Mouse (Mus musculus): ENCODE measurements around the gene Gm10065.
"Not testable (repeated sequence)": the region's sequence is repeated elsewhere in the genome, so short reads cannot be mapped to it uniquely, and the experiment has no call there.

Gene Gm10065

DNA sequence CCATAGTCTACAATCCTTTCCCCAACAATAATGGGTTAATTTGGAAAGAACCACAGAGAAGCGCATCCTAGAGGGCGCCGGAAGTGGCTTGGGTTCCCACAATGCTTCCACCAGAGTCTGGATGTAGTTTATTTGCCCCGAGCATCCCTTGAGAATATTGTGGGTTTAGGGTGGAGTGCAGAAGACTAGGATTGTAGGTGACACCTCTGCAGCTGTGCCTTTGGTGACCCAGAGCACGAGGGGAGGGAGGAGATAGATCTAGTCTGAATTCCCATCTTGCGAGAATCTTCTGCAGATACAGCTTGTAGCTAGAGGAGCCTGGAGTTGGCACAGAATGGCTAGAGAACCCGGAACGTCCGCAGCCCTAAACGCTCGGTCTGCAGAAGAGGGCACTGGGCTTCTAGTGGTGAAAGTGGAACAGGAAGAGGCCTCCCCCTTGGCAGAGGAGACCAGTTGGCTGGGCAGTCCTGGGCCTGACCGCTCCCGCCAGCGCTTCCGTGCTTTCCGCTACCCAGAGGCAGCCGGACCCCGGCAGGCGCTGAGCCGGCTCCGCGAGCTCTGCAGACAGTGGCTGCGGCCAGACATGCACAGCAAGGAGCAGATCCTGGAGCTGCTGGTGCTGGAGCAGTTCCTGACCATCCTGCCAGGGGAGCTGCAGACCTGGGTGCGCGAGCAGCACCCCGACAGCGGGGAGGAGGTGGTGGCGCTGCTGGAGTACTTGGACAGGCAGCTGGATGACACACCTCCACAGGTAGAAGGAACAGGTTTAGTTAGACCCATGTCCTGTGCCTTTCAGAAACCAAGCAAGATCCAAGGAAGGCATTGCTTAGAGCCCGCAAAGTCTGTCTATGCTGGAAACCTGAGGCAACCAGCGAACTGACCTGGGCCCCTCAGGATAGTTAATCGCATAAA, at the start of gene Gm10065, which contains the start of gene Zkscan4:
Gm10065 (minus strand) TSS at position 683 of the 912 bp plus-strand sequence.
Zkscan4 (plus strand) TSS at position 149 of the 912 bp plus-strand sequence.
- peak; percentile 65 for DNase-seq (ENCODE audit: low spot score)

DNA sequence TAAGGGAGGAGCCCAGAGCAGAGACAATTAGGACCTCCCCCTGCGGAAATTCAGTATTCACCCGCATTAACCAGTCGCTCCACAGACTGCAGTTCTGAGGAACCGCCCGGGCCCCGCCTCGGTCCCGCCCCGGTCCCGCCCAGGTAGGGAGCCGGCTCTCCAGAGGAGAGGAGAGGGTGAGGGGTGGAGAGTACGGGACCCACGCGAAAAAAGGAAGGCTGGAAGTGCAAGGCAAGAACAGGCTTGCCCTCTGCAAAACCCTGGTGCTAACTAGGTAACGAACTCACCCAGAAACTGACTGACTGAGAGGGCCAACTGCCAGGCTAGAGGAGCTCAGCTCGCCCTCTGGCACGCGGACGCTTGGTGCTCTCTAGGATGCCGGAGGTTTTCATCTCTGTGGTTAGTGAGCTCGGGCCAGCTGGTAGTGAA, 27.0 kb upstream of the Gm10065 start:
- peak; percentile 80 for DNase-seq (ENCODE audit: low spot score)

DNA sequence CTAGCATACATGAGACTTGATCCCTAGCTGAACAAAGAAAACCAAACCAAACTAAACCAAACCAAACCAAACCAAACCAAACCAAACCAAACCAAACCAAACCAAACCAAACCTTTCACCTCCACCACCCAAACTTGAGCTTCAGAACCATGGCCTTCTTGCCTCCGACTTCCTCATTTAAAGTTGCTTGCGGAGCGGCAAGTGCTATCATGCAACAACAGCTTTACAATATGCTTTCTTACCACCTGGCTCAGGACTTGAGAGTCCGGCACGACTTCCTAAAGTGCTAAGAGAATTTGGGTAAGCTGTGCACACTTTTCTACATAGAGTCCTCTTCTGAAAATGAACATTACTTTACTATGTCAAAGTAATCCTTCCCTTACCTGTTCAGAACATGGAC, 23.1 kb upstream of the Gm10065 start:
- no peak for DNase-seq (ENCODE audit: low spot score)

DNA sequence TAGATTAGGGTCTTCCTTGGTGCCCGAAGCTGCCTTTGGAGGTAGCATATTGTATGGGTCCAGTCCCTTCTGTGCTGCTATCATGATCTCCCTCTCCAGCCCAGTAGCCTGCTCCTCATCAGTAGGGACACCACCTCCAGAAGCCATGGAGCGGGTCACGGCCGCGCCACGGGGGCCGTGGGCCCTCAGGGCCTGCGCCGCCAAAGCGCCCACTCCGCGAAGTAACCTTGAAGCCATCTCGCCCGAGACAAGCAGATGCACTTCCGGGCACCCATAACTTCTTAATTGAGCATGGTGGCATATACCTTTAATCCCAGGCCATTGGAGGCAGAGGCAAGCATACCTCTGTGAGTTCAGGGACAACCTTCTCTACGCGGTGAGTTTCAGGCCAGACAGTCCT, 21.9 kb upstream of the Gm10065 start, which contains the start of gene Gm11273:
Gm11273 (minus strand) TSS at position 237 of the 400 bp plus-strand sequence.
- DNase-seq (ENCODE audit: low spot score), result not testable (repeated sequence)

DNA sequence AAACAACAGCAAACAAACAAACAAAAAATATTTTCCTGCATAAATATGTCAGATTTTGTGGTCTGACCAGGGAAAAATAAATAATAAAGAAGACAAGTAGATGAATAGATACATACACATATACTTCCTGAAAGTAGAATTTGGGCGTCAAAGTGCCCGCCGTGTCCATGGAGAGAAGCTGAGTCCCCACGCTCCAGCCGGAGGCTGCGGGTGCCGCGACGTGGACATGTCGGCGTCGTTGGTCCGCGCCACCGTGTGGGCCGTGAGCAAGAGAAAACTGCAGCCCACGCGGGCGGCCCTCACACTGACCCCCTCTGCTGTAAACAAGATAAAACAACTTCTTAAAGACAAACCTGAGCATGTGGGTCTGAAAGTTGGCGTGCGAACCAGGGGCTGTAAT, 15.8 kb upstream of the Gm10065 start, which contains the start of gene AK157302:
AK157302 (plus strand) TSS at position 144 of the 400 bp plus-strand sequence.
- DNase-seq (ENCODE audit: low spot score), result no peak

DNA sequence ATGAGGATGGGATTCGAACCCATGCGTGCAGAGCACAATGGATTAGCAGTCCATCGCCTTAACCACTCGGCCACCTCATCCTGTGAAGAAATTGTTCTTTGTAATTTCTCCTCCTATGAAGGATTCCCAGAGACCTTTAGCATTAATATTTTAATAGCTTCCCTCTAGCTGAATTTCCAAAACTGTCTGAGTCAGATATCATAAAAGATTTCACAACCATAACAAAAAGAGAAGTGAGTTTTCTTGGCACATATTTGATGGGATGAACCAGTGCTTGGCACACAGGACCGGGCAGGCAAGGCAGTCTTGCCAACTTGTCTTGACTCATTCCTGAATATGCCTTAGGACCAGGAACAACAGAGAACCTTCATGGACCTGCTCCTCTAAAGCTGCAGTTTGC, 13.6 kb upstream of the Gm10065 start:
- DNase-seq (ENCODE audit: low spot score), result no peak

DNA sequence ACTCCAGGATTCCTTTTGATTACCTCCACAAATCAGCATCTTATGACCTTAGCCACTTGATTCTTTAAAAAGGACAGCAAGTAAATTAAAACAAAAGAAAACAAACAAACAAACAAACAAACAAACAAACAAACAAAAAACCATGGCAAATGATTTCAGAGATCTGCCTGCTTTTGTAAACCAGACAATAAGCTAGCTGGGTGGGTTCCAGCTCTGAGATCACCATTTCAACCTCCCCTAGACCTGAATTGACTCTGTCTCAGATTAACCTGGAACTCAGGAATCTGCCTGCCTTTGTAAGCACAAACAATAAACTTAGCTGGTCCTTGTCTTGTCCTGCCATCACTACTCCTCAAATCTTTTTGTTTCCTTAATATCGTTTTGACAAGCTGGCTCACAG, 7.6 kb upstream of the Gm10065 start:
- DNase-seq (ENCODE audit: low spot score), result no peak

DNA sequence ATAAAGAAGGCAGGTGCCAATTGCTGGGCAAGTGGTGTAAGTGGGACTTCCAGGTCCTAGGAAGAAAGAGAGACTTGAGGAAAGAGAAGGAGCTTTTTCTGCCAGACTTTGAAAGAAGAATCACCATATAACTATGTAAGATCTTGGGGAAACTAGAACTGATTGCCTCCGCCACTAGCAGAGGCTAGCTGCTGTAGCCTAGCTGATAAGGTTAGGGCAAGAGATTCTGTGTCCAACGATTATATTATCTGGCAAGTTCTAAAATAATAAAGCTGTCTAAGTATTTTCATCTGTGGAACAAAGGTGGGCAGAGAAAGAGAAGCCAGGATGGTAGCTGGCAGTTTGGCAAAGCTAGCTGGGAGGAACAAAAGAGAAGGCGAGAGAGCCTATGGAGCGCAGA, 6.8 kb downstream of the Gm10065 start:
- DNase-seq (ENCODE audit: low spot score), result no peak

DNA sequence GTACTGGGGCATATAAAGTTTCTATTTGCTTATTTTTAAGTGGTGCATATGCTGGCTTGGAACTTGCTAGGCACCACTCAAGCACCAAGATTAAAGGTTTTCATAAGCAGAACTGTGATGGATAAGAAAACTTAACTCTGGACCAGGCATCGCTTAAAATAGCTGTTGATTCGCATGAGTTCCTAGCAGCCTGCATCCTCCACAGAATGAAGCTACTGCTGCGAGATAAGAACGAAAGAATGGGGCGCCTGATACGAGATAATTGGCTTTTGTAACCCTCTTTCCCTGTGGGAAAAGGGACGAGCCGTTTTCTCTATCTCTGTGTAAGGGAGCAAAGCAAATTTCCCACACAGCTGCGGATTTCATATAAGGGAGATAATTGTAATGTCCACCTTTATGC, 10.1 kb downstream of the Gm10065 start:
- DNase-seq (ENCODE audit: low spot score), result no peak

DNA sequence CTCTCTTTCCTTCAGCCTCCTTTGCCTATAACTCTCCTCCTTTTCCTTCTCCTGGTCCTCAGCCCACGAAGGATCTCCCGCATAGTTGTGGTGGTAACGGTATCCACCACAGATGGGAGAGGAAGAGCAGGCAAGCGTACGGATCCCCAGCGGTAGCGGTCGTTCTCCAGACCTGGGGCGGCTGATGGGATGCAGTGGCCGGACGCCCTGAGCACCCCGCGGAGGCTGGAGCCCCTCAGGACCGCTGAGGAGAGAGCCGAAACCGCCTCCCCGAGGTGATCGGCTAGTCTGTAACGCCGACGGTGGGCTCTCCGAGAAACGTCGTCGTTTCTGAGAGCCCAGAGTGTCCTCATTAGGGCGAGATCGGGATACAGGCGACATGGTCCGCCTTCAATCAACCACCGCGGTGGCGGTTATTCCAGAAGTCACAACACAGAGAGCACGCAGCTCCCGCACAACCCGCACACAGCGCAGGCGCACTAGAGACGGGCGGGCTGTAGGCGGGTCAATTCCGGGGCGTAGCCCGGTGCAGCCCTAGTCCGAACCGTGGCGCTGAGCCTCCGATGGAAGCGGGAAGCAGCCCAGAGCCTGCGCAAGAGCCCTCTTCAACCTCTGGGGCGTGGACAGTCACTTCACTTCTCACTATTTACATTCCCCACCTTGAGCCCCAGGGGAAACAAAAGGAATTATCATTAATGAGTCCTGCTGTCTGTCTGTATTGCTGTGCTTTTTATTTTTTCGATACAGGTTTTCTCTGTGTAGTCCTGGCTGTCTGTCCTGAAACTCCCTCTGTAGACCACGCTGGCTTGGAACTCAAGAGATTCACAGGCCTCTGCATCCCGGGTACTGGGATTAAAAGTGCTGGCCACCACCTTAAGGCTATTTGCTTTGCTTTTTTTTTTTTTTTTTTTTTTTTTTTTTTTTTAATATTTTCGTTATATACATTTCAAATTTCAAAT, 10.9 kb downstream of the Gm10065 start, which contains the start of gene Nkapl:
Nkapl (minus strand) TSS at position 449 of the 959 bp plus-strand sequence.
- peak; percentile 84 for DNase-seq (ENCODE audit: low spot score)

DNA sequence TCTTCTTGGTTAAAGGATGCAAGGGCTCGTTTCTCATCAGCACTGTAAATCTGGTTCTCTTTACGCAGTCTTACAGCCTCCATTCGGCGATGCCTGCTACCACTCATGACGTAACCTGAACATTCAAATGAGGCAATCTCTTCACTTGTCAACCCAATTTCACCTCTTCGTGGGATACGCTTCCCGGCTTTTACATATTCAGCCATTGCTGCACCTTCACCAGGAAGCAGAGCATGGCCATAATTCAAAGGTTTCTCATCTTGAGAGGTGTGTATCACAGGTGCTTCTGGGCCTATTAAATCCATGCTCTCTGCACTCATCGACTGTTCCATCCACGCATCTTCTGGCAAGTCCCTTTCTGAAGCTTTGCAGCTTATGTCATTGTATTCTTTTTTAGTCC, 11.9 kb downstream of the Gm10065 start:
- DNase-seq (ENCODE audit: low spot score), result no peak

DNA sequence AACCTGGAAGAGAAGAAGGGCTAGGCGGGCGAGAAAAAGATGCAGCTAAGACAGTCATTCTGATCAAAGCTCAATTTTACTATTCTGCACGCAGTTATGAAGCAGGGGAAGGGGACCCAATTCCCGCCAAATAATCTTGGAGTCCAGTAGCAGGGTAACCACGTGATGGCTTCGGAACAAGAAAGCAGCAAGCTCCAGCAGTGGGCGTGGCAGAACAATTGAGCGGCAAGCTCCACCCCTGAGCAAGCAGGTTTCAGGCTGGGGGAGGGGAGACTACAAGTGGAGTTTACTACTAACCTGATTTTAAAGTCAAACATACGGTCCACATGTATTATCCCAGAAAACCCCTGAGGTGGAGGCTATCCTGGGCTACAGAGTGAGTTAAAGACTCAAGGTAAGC, 16.7 kb downstream of the Gm10065 start:
- DNase-seq (ENCODE audit: low spot score), result not testable (repeated sequence)

DNA sequence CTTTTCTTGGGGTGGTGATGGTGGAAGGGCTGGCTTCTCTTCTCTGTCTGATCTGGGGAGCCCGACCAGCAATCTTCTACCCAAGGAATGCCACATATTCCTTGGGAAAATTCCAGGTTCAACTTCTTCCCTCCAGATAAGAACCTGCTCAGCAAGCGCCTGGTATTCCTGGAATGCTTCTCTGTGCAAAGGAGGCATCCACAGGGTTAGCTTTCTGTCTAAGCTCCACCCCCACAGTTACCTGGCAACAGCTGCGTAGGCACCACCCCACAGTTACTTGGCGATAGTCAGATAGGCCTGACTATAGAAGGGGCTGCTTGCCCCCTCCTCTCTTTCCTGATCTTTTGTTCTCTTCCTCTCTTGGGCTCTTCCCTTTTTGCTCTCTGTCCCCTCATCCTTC, 22.9 kb downstream of the Gm10065 start:
- no peak for DNase-seq (ENCODE audit: low spot score)

DNA sequence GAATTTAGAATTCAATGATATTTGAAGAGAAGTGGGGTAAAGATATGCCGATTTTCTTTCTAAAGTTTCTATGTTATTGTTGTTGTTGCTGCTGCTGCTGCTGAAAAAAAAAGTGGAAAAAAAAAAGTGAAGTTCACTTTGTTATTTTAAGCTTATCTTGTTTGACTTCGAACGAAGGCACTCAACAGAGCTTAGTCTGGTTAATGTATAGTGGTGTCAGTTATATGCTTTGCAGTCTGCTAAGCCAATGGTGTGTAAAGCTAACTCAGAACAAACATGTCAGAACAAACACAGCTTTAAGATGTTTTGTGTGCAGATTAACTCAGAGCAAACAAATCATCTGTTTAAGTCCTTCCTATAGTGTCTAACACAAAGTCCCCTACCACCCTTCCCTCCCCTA, 25.1 kb downstream of the Gm10065 start:
- no peak for DNase-seq (ENCODE audit: low spot score)

DNA sequence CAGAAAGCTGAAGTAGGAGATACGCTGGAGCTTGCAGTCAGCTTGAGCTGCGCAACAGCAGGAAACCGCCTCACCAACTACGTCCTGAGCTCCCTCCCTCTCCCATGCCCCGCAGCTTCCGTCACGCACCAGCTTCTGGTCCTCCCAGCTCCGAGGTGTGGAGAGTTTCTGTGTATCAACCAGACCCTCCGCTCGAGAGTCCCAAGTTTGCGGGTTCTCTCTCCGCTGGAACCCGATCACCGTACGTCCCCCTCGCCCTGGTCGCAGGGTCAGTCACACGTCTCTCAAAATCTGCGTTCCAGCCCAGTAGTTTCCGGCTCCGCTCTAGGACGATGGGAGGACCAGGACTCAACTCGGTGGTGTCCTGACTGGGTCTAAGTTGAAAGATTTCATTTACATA, 25.8 kb downstream of the Gm10065 start, which contains the start of gene Zscan26:
Zscan26 (minus strand) TSS at position 282 of the 400 bp plus-strand sequence.
- peak; percentile 83 for DNase-seq (ENCODE audit: low spot score)

DNA sequence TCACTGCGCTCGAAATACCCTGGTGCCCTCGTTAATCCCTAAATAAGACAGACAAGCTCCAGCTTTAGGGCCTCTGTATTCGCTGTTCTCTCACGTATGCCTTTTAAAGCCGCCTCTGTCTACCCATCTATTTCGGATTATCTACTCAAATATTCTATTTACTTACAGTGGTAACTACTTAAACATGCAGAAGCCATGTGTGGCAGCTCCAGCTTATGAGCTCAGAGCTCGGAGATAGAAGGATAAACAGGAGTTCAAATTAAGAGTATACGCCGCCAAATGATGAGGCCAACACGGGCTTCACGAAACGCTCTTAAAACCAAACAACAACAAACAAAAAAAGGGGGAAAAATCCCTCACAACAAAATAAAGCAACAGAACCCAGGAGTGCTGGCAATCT, 26.2 kb downstream of the Gm10065 start:
- DNase-seq (ENCODE audit: low spot score), result no peak

DNA sequence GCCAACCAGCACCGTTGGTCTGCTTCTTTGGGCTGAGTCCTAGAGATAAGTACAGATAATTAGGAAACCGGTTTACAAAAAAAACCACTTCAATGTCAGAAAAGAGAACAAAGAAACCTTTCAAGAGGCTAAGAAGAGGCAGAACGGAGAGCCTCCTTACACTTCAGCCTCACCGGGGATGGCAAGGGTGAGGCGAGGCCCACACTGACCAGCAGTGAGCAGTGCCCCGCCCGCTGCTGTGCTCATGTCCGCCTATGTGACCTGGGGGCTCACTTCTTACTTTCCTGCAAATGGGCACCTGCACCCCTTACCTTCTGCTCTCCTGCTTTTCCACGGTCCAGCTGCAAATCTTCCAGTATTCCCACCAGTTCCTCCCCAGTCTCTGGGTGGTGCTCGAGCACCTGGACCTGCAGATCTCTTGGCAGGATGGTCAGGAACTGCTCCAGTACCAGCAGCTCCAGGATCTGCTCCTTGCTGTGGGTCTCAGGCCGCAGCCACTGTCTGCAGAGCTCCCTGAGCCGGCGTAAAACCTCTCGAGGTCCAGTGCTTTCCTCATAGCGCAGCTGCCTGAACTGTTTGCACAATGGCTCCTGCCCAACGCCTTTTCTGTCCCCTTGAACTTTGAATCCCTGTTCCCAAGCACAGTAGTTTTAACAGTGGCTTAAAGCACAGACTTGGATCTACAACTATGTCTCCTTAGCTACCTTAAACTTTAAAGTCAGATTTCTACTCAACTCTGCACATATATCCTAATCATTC, 31.2 kb downstream of the Gm10065 start:
- no peak for DNase-seq (ENCODE audit: low spot score)

DNA sequence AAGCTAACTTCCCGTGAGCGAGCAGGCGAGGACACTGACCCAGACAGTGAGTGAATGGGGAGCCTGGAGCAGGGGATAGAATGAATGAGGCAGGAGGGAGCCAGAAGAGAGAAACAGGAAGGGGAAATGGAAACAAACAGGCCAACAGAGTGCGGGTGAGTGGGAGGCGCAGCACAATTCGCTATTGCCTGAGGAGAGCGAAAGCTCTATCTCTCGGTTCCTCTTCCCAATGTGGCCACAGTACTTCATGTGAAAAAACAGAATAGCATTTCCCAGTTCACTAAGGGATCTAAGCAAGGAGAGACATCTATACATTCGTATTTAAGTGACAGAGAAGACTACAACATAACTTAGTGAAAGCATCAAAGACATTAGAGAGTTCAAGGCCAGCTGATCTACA, 32.4 kb downstream of the Gm10065 start:
- DNase-seq (ENCODE audit: low spot score), result no peak

DNA sequence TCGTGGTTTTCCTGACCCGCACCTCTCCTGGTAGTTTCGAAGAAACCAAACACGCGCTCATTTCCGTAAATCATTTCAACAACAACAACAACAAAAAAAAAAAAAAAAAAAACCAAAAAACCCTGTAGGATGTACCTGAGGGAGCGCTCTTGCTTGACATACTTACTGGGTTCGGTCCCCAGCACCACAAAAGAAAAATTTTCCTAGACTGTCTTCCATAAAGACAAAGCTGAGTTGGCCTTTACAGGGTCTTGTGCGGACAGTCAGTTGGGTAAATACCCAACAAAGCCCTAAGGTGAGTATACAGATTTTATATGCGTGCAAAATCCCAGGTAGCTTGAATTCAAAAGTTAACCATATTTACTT, 38.1 kb downstream of the Gm10065 start:
- no peak for DNase-seq (ENCODE audit: low spot score)

DNA sequence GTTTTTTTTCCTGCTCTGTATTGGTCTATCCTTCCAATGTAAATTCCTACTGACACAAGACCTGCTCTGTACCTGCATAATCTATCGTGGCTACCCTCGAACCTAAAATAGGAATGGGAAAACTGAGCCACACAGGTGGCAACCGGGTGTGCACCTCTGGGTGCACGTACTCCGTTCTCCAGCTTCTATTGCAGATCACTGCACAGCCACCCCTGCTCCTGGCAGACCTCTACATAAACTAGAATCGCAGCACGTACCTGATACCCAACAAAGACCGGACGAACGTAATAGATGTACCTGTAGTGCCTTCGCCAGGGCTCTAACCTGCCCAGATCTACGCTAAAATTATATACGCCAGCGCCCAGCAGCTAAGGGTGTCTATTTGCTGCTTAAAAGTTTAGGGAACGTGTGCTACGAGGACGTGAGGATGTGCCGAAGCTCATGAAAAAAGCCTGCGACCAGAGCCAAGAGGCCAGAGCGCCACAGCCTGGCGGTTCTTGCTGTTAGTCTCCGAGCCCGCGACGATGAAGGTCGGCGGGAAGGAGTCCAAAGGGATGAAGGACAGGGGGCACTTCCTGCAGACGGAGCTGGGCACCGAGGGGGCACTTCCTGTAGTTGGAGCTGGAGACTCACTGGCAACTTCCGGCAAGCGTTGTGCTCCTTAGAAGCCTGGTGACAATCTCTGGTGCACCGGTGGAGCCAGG, 38.6 kb downstream of the Gm10065 start, which contains the start of gene Pgbd1:
Pgbd1 (minus strand) TSS at position 556 of the 704 bp plus-strand sequence.
- peak; percentile 58 for DNase-seq (ENCODE audit: low spot score)

DNA sequence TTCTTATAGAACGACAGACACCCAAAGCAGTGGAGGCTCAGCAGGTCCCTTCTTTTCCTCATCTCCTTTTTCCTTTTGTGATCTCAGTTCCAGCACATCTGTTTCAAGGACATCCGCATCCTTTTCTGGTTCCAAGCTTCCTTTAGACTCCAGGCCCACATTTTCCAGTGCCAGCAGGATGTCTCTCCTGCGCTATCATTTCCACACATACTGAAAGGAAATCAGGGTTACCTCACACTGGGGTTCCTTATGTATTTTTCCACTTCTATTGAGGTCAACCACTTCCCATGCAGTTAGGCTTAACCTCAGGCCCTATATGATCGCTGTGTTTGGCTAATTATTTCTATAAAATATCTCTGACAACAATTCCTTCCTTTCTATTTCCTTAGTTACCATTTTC, 43.8 kb downstream of the Gm10065 start:
- no peak for DNase-seq (ENCODE audit: low spot score)

All from urinary bladder, postnatal 14 days (tissue).